10 mouse cellular contexts compared by ENCODE assay signal in the genomic region with DNA sequence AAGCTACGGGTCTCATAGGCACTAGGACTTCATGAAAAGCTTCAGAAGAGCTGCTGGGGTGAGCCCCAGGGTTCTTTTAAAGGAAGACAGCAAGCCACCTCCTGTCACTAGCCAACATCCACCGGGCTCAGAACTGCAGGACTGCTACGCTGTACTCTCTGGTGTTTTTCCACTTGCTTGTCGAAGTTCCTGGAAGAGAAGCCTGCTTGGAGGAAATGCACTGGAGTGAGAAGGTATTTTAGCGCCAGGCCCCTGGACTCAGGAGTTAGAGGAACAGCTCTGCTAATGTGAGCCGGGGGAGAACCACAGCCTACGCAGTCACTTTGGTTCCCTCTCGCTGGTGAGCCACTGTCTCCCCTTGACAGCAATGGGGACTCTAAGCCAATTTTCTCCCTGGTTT. TPM values are rescaled to one million over a fixed set of nuclear protein-coding genes. Genes with fewer than 3 reads are reported as not detected.
DNase-seq lines count a peak whose midpoint lies in the region; ATAC-seq and TF ChIP-seq lines count a peak whose summit lies in the region.
"Had no signal": no experiment of that assay in that cellular context is flagged by ENCODE, and none has a peak within 500 bp of the region (broad histone marks: within the 10 kb centered on the region; RNA-seq: fewer than 3 reads in every experiment).

No protein-coding gene starts in this region.

- peak overlapping the region; percentile 53; the same call in 1 of the 2 replicates for H3K4me2 ChIP-seq in CH12.LX (ENCODE audit: insufficient read depth, low read depth, poor library complexity, severe bottlenecking)
- no peak overlapping the region for H3K4me2 ChIP-seq in hindbrain, embryonic 11.5 days (replicated peaks; ENCODE audit: low read depth, low read length)

- H3K9me3 ChIP-seq in CH12.LX (replicated peaks; ENCODE audit: low read length): no peaks in the 10 kb centered on the region
- H3K9me3 ChIP-seq in hindbrain, embryonic 11.5 days (ENCODE audit: control insufficient read depth, low read length): no peaks in the 10 kb centered on the region

- no peak for ATAC-seq in hindbrain, embryonic 11.5 days (ENCODE audit: low FRiP score)

- WGBS in cerebellum, adult 2 months: 74% methylated on average over 8 of the region's 8 CpGs
- 87% methylated on average over 8 of the region's 8 CpGs for WGBS in hindbrain, embryonic 11.5 days

- H3K27me3 ChIP-seq in cerebellum, adult 2 months (ENCODE audit: control insufficient read depth, insufficient read depth, low read length): no peaks in the 10 kb centered on the region
- no peaks in the 10 kb centered on the region for H3K27me3 ChIP-seq in CH12.LX (replicated peaks)
- no peaks in the 10 kb centered on the region for H3K27me3 ChIP-seq in hindbrain, embryonic 11.5 days (ENCODE audit: control insufficient read depth, insufficient read depth, low read length)

- no peak for TF ChIP-seq EP300 in CH12.LX (IDR thresholded peaks at IDR 0.05; ENCODE audit: low read length)

- H3K4me1 ChIP-seq in cerebellum, adult 2 months (ENCODE audit: control insufficient read depth, insufficient read depth, low read length): peaks cover 11% of the 10 kb centered on the region
- H3K4me1 ChIP-seq in CH12.LX (ENCODE audit: control insufficient read depth in 1 of 2, insufficient read depth in 2 of 2): peaks cover 22 to 78% of the 10 kb centered on the region in 2 experiments; a peak in 3 of 4 replicates
- H3K4me1 ChIP-seq in hindbrain, embryonic 11.5 days (replicated peaks; ENCODE audit: control insufficient read depth, insufficient read depth, low read length): no peaks in the 10 kb centered on the region

- DNase-seq in cerebellum, adult 2 months: no peak
- no peak for DNase-seq in cerebellum, postnatal 10 days
- DNase-seq in CH12.LX (ENCODE audit: extremely low read depth): no peak
- DNase-seq in kidney, adult 18-20 months: peak; percentile 58
- DNase-seq in lung, postnatal 4 days: peak; percentile 22 to 27
- DNase-seq in hindbrain, embryonic 11.5 days (ENCODE audit: low spot score): no peak
- DNase-seq in neural tube, embryonic 10.5 days (ENCODE audit: extremely low spot score, low spot score): no peak
- DNase-seq in cerebellum, adult 9-10 months: no peak
- DNase-seq: adrenal gland, postnatal 36 days had no signal

- no peak for TF ChIP-seq POLR2A in cerebellum, adult 2 months (IDR thresholded peaks at IDR 0.05; ENCODE audit: borderline replicate concordance, insufficient read depth, low read length)
- TF ChIP-seq POLR2A in CH12.LX (IDR thresholded peaks at IDR 0.05; ENCODE audit: low read depth, low read length): no peak

- in situ Hi-C loops in CH12.LX (cut with MboI; ENCODE audit: low pct_ligation_motif_present, low pct_unique_long_range_greater_than_20kb, low sequenced_read_pairs): no loop called here

- H3K27ac ChIP-seq in cerebellum, adult 2 months (ENCODE audit: insufficient read depth, low read length): peak overlapping the region; percentile 40; the same call in 1 of the 2 replicates
- H3K27ac ChIP-seq in CH12.LX (ENCODE audit: insufficient read depth, low read depth): peak overlapping the region; percentile 74
- no peak overlapping the region for H3K27ac ChIP-seq in hindbrain, embryonic 11.5 days (ENCODE audit: low read depth, low read length)

- TF ChIP-seq RAD21 in CH12.LX (IDR thresholded peaks at IDR 0.05; ENCODE audit: low read depth, low read length): no peak

- TF ChIP-seq CTCF in cerebellum, adult 2 months (IDR thresholded peaks at IDR 0.05; ENCODE audit: borderline replicate concordance, insufficient read depth, low read depth, low read length): no peak
- TF ChIP-seq CTCF in CH12.LX (conservative IDR thresholded peaks at IDR 0.05 in 1 of 2, IDR thresholded peaks at IDR 0.05 in 1 of 2; ENCODE audit: low read depth in 2 of 2, low read length in 2 of 2): no peak

- H3K79me2 ChIP-seq in CH12.LX (replicated peaks; ENCODE audit: control insufficient read depth, extremely low read depth, insufficient read depth, poor library complexity, severe bottlenecking): peaks cover 26% of the 10 kb centered on the region

- peaks cover 24 to 43% of the 10 kb centered on the region in 2 experiments for H3K36me3 ChIP-seq in CH12.LX (replicated peaks in 1 of 2; ENCODE audit: control insufficient read depth in 1 of 2, insufficient read depth in 1 of 2, low read length in 1 of 2)
- H3K36me3 ChIP-seq in hindbrain, embryonic 11.5 days (ENCODE audit: control insufficient read depth, insufficient read depth, low read length): peaks cover 4% of the 10 kb centered on the region

- H3K4me3 ChIP-seq in cerebellum, adult 2 months (replicated peaks; ENCODE audit: insufficient read depth, low read depth, low read length): no peak overlapping the region
- no peak overlapping the region for H3K4me3 ChIP-seq in CH12.LX (replicated peaks in 1 of 3; ENCODE audit: low read depth in 2 of 3, low read length in 2 of 3, poor library complexity in 1 of 3)
- H3K4me3 ChIP-seq in hindbrain, embryonic 11.5 days (ENCODE audit: low read depth, low read length): no peak overlapping the region

- peak overlapping the region; percentile 30; the same call in 1 of the 2 replicates for H3K9ac ChIP-seq in CH12.LX (ENCODE audit: insufficient read depth, low read depth)
- no peak overlapping the region for H3K9ac ChIP-seq in hindbrain, embryonic 11.5 days (ENCODE audit: low read depth, low read length)

- dilution Hi-C loops in CH12.LX (cut with MboI; ENCODE audit: extremely low pct_ligation_motif_present, extremely low pct_unique_long_range_greater_than_20kb, low sequenced_read_pairs): no loop called here

TF ChIP-seq in CH12.LX, 34 proteins besides CTCF, POLR2A, EP300 and RAD21:
- no peak for TF ChIP-seq MAX (IDR thresholded peaks at IDR 0.05; ENCODE audit: low read length)
- no peak for TF ChIP-seq IRF4 (IDR thresholded peaks at IDR 0.05; ENCODE audit: low read depth, low read length)
- TF ChIP-seq MEF2A (IDR thresholded peaks at IDR 0.05; ENCODE audit: borderline replicate concordance, low read depth, low read length): no peak
- TF ChIP-seq JUND (conservative IDR thresholded peaks at IDR 0.05; ENCODE audit: low read depth, low read length): no peak
- TF ChIP-seq MAFK (IDR thresholded peaks at IDR 0.05; ENCODE audit: insufficient replicate concordance, low read length): no peak
- no peak for TF ChIP-seq MAZ (IDR thresholded peaks at IDR 0.05; ENCODE audit: low read depth, low read length)
- TF ChIP-seq UBTF (IDR thresholded peaks at IDR 0.05; ENCODE audit: low read depth, low read length): no peak
- TF ChIP-seq POLR2AphosphoS2 (IDR thresholded peaks at IDR 0.05; ENCODE audit: low read depth, low read length): no peak
- no peak for TF ChIP-seq NRF1 (IDR thresholded peaks at IDR 0.05; ENCODE audit: low read depth, low read length)
- TF ChIP-seq USF1 (IDR thresholded peaks at IDR 0.05; ENCODE audit: low read depth, low read length): no peak
- no peak for TF ChIP-seq HCFC1 (IDR thresholded peaks at IDR 0.05; ENCODE audit: low read depth, low read length)
- TF ChIP-seq PAX5 (IDR thresholded peaks at IDR 0.05; ENCODE audit: low read length): no peak
- no peak for TF ChIP-seq JUN (IDR thresholded peaks at IDR 0.05; ENCODE audit: insufficient read depth, low read depth, low read length)
- TF ChIP-seq RCOR1 (conservative IDR thresholded peaks at IDR 0.05; ENCODE audit: low read depth, low read length): no peak
- TF ChIP-seq TBP (conservative IDR thresholded peaks at IDR 0.05; ENCODE audit: low read depth, low read length): no peak

RNA-seq across cellular contexts. Expression of a gene that starts 6.4 kb away (rescaled TPM):
- polyA plus RNA-seq in cerebellum, adult 2 months (2012; rRNA removed): 8.5 and 11.3 TPM in 2 replicates
- total RNA-seq in CH12.LX (2012; rRNA removed): 16.7 and 18.5 TPM in 2 replicates
- 9.1 and 10.2 TPM in 2 replicates for total RNA-seq in CH12.LX (2014; rRNA removed)
- 32.2 and 32.5 TPM in 2 replicates for polyA plus RNA-seq in CH12.LX (2012; ENCODE audit: insufficient read length, low read depth)
- polyA plus RNA-seq in hindbrain, embryonic 11.5 days (2014; fragmentation: Nextera tagmentation; extraction: Ambion mirVana): 31.4 and 40.3 TPM in 2 replicates

RNA-seq across cellular contexts. Expression of a gene that starts 6.5 kb away (rescaled TPM):
- polyA plus RNA-seq in cerebellum, adult 2 months (2012; rRNA removed): 19.2 and 23.2 TPM in 2 replicates
- total RNA-seq in CH12.LX (2012; rRNA removed) (19.8 and 20.1 TPM in 2 replicates), CH12.LX (2014; rRNA removed) (31.6 and 31.9 TPM in 2 replicates)
- polyA plus RNA-seq in CH12.LX (2012; ENCODE audit: insufficient read length, low read depth): 22.6 and 23.1 TPM in 2 replicates
- polyA plus RNA-seq in hindbrain, embryonic 11.5 days (2014; fragmentation: Nextera tagmentation; extraction: Ambion mirVana): 24.7 and 25.2 TPM in 2 replicates

RNA-seq across cellular contexts. Expression of a gene that starts 6.5 kb away (rescaled TPM):
- polyA plus RNA-seq in cerebellum, adult 2 months (2012; rRNA removed): 0.33 and 0.49 TPM in 2 replicates
- total RNA-seq in CH12.LX (2012; rRNA removed): 3.1 and 4.3 TPM in 2 replicates
- total RNA-seq in CH12.LX (2014; rRNA removed): 0.91 and 1.6 TPM in 2 replicates
- polyA plus RNA-seq in CH12.LX (2012; ENCODE audit: insufficient read length, low read depth): not detected in 2 replicates
- polyA plus RNA-seq in hindbrain, embryonic 11.5 days (2014; fragmentation: Nextera tagmentation; extraction: Ambion mirVana): 0.14 and 0.37 TPM in 2 replicates
- polyA plus RNA-seq: large intestine, adult 2 months had no signal

RNA-seq across cellular contexts. Expression of a gene that starts 11.5 kb away (rescaled TPM):
- 59.6 and 65.2 TPM in 2 replicates for polyA plus RNA-seq in cerebellum, adult 2 months (2012; rRNA removed)
- total RNA-seq in CH12.LX (2012; rRNA removed): 32.7 and 36.5 TPM in 2 replicates
- total RNA-seq in CH12.LX (2014; rRNA removed): 25.1 and 26.2 TPM in 2 replicates
- polyA plus RNA-seq in CH12.LX (2012; ENCODE audit: insufficient read length, low read depth): 31.1 and 35.9 TPM in 2 replicates
- polyA plus RNA-seq in hindbrain, embryonic 11.5 days (2014; fragmentation: Nextera tagmentation; extraction: Ambion mirVana): 14.9 and 17.4 TPM in 2 replicates

RNA-seq across cellular contexts. Expression of a gene that starts 29.5 kb away (rescaled TPM):
- 91.7 and 98.7 TPM in 2 replicates for polyA plus RNA-seq in cerebellum, adult 2 months (2012; rRNA removed)
- total RNA-seq in CH12.LX (2012; rRNA removed) (12.2 and 19.3 TPM in 2 replicates), CH12.LX (2014; rRNA removed) (22.4 and 23.0 TPM in 2 replicates)
- polyA plus RNA-seq in CH12.LX (2012; ENCODE audit: insufficient read length, low read depth): 24.8 and 24.9 TPM in 2 replicates
- 0.18 and 0.65 TPM in 2 replicates for polyA plus RNA-seq in hindbrain, embryonic 11.5 days (2014; fragmentation: Nextera tagmentation; extraction: Ambion mirVana)
- total RNA-seq: adrenal gland, postnatal 36 days had no signal

Comparison
In these comparisons a context has a peak if more than half of its experiments do, and no peak if none do; other contexts are left out.
1. DNase-seq: peak in kidney, adult 18-20 months (single experiment) and lung, postnatal 4 days (2 of 2); none in cerebellum, adult 2 months (0 of 2), cerebellum, postnatal 10 days (0 of 2), CH12.LX (single experiment), hindbrain, embryonic 11.5 days (single experiment), neural tube, embryonic 10.5 days (single experiment) and cerebellum, adult 9-10 months (single experiment).